Mouse (Mus musculus) hindlimb bud, embryonic 11.5 days (tissue): ENCODE results near the gene Slc26a8.
"Not testable (repeated sequence)": the region's sequence is repeated elsewhere in the genome, so short reads cannot be mapped to it uniquely, and the experiment has no call there.

Experiments
- DNase-seq: peaks from one replicate; pipeline ENCODE4 v3.0.0-alpha.2; 2012; ENCODE audit warnings: low read depth, low spot score; ENCODE audit errors: extremely low spot score

The Slc26a8 gene

GRCm38 (mm10) chr17:28689586-28690283 lies at the start of gene Slc26a8:
Gene Slc26a8, minus strand, starts transcription at chr17:28690233.
- no peak for DNase-seq

- no peak for DNase-seq
Observed at GRCm38 (mm10) chr17:28739244-28739643, 49.2 kb upstream of the Slc26a8 start.

GRCm38 (mm10) chr17:28737973-28738372 lies 47.9 kb upstream of the Slc26a8 start:
- DNase-seq = no peak

- no peak for DNase-seq
Observed at GRCm38 (mm10) chr17:28736486-28736885, 46.5 kb upstream of the Slc26a8 start.

- no peak for DNase-seq
Observed at GRCm38 (mm10) chr17:28735317-28736105, 45.5 kb upstream of the Slc26a8 start.

- DNase-seq = not testable (repeated sequence)
Observed at GRCm38 (mm10) chr17:28727511-28727910, 37.5 kb upstream of the Slc26a8 start.

GRCm38 (mm10) chr17:28725783-28726182 lies 35.8 kb upstream of the Slc26a8 start, which contains the start of gene AC170998.1:
Gene AC170998.1, plus strand, starts transcription at chr17:28726083.
- no peak for DNase-seq

GRCm38 (mm10) chr17:28717535-28717934 lies 27.5 kb upstream of the Slc26a8 start:
- no peak for DNase-seq

- DNase-seq = no peak
Observed at GRCm38 (mm10) chr17:28715832-28716548, 26.0 kb upstream of the Slc26a8 start.

- DNase-seq = no peak
Observed at GRCm38 (mm10) chr17:28714006-28714405, 24.0 kb upstream of the Slc26a8 start.

- DNase-seq = no peak
Observed at GRCm38 (mm10) chr17:28712305-28712704, 22.3 kb upstream of the Slc26a8 start.

- no peak for DNase-seq
Observed at GRCm38 (mm10) chr17:28711237-28711636, 21.2 kb upstream of the Slc26a8 start.

GRCm38 (mm10) chr17:28710291-28710688 lies 20.3 kb upstream of the Slc26a8 start:
- DNase-seq = no peak

GRCm38 (mm10) chr17:28709552-28710290 lies 19.7 kb upstream of the Slc26a8 start:
- DNase-seq = no peak

- DNase-seq = no peak
Observed at GRCm38 (mm10) chr17:28708989-28709388, 19.0 kb upstream of the Slc26a8 start.

- no peak for DNase-seq
Observed at GRCm38 (mm10) chr17:28707816-28708215, 17.8 kb upstream of the Slc26a8 start.

- no peak for DNase-seq
Observed at GRCm38 (mm10) chr17:28707136-28707627, 17.1 kb upstream of the Slc26a8 start.

GRCm38 (mm10) chr17:28706697-28707096 lies 16.7 kb upstream of the Slc26a8 start:
- DNase-seq = no peak

GRCm38 (mm10) chr17:28702646-28703045 lies 12.6 kb upstream of the Slc26a8 start:
- no peak for DNase-seq

- DNase-seq = no peak
Observed at GRCm38 (mm10) chr17:28701737-28702136, 11.7 kb upstream of the Slc26a8 start.

- DNase-seq = no peak
Observed at GRCm38 (mm10) chr17:28701171-28701570, 11.1 kb upstream of the Slc26a8 start.
